Mouse (Mus musculus) kidney, adult 2 months (tissue): ENCODE measurements around the gene Gsg1l.

ENCODE experiments used
- CTCF ChIP-seq: fragments of 200-500 bp; conservative IDR thresholded peaks from 2 replicates; pipeline ENCODE4 v1.5.1; 2011; ENCODE audit warnings: low read depth, mild to moderate bottlenecking, control low read depth, low read length, moderate library complexity, mixed read lengths; ENCODE audit not compliant: insufficient read depth, insufficient read length
- POLR2A ChIP-seq: fragments of 200-500 bp; IDR thresholded peaks from one replicate; pipeline ENCODE4 v1.6.1; 2011; ENCODE audit warnings: low read depth, low read length, control low read depth

- TF ChIP-seq CTCF: no peak
- no peak for TF ChIP-seq POLR2A
Observed at GRCm38 (mm10) chr7:126066777-126067176, 15.4 kb downstream of the Gsg1l start.
